Mouse (Mus musculus) cerebellum, adult 11-12 months (tissue): ENCODE results near the gene Exoc6b.

ENCODE experiments used
- DNase-seq: peaks from one replicate; pipeline ENCODE4 v3.0.0; 2022

The Exoc6b gene

DNA sequence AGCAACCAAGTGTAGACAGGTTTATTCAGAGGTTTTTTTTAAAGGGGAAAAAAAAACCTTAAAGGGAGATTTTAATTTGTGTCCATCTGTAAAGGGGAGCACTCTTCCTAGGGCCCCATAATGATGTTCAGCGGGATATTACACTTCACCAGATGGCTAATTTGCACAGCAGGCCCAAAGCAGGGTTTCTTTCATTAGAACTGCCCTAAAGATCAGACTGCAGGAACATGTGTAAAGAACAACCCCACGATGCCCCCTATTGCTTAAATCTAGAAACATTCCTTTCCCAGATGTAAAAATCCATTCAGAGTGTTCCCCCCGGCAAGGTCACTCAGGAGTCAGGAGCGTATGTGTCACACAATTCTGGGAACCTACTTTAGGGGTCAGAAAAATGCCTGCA is 202.2 kb downstream of the Exoc6b start:
- DNase-seq = no peak

DNA sequence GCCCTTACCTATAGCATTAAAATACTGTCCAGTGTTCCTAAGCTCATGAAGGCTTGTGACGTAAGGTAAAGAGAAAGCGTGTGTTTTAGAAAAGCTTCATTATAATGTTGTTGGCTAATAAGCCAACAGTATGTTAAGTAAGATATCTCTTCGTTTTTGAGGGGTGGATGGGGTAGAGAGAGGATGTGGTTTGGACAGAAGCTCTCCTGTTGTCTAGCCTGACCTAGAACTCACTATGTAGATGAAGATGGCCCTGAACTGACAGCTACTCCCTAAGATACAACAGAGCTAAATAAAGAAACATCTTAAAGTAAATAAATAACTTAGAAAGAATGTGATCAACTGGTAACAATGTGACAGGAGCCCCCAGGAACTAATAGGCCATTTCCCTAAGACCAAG is 204.7 kb downstream of the Exoc6b start:
- no peak for DNase-seq

DNA sequence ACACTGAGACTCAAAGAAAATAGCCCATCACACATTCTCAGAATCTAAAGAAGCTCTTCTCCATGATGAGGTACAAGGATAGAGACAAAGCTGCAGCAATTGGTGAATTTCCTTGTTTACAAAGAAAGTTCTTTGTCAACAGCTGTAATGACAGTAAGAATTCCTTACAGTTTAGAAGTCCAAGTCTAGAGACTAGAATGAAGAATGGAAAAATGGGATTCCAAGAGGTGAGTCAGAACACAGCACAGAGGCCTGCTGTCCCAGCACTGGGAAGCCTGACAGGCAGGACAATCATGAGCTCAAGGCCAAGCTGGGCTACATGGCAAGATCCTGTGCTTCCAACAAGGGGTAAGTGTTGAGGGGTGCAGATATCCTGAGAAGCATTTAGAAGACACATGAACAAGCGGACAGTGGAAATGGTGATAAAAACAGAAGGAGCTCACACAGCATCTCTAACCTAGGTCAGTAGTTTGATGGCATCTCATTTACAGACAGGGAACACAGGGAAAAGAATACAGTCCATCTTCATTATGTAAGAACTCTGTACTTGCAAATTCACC is 205.4 kb downstream of the Exoc6b start:
- DNase-seq = no peak

DNA sequence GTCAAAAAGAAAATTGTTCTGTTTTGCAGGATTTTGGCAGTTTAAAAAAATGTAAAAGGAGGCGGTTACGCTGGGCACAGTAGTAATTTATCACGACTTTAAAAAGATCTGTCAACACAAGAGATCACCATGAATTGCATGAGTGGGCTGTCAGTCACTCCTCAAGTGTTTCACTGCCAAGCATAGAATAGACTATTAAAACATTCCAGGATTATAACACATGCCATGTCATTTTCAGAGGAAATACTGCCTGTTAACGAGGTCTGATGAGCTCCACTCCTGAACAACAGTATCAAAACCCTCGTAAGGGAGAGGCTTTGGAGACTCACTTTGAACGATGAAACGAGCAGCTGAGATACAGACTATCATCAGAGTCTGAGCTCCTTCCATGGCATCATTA is 223.6 kb downstream of the Exoc6b start:
- no peak for DNase-seq

DNA sequence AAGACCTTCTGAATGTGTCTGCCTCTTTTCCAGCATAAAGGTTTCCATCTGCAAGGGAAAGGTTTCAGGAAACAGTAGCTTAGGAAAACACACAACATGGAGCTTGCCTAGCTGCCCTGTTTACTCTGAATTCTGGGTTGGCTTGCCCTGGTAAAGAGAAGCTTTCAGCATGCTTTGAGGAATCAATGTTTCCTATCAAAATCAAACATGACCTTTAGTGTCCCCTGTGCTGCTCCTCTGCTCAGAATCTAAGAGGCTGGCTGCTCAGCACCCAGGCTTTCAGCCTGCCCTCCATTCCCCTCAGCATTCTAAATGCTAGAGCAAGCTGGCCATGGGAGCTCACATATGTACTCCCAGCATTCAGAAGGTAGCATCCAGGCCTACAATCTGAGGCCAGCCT is 228.2 kb downstream of the Exoc6b start:
- no peak for DNase-seq

DNA sequence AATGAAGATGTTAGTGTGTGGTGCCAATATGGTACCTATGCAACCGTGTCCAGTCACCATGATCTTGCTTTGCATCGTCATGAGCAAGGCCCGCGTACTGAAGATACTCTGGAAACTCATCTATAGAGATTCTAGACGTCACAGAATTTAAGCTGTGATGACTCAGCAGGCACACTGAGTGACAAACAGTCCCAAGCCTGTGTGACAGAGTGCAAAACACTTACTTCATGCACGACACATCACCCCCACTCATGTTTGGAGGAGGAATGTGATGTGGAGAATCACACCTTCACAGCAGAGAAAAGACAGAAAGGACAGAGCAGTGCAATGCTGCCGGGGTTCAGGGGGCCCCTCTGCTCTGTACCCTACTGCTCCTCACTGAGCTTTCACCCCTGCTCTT is 261.8 kb downstream of the Exoc6b start:
- DNase-seq = no peak

DNA sequence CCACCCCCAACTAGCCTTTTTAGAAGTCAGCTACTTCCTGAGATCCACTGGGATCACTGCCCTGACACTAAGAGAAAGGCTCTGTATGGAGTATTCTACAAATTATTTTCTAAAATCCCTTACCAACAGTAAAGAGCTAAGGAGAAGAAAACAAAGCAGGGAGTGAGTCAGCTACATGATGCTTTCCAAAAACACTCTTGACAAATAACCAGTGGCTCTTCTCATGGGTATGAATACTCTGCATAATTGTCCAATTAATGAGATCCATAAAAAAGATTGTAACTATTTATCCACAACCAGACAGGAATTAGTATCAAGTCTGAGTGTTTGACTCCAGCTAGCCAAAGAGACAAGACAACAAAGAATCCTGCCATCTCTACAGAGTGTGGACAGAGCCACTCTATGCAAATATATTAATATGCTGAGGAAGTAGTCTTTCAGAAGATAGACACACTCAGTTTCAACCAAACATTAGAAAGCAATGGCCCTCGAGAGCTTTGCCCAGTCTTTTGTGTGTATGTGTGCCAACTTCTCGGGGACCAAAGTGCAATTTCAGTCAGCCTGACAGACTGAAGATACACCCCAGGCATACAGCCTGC is 263.1 kb downstream of the Exoc6b start:
- DNase-seq = no peak

DNA sequence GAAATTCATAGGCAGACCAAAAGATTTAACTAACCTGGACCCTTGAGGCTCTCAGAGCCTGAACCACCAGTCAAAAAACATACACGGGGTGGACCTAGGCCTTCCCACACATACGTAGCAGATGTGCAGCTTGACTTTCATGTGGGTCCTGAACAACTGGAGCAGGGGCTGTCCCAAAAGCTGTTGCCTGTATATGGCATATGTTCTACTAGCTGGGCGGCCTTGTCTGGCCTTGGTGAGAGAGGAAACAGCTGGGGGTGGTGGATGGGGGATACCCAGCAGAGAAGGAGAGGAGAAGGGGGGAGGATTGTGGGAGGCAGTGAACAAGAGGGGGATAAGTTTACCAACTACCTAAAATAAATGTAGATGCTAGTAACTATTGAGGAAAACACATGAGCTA is 270.6 kb downstream of the Exoc6b start:
- no peak for DNase-seq

DNA sequence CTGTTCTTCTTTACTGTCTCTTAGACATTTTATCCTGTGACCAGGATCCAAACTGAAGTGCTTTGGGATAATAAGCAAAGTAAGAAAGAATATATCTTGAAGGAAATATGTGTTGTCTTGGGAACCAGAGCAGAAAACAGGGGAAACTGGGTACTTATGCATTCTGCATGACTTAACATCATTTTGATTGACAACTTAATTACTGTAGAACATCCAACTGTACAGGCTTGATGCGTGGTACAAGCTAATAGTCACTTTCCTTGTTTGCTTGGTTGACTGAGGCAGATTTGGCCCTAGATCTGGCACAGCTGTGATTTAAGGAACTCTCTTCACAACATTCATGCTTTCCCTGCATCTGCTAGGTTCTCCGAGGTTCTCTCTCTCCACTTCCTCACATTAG is 285.3 kb downstream of the Exoc6b start:
- no peak for DNase-seq

DNA sequence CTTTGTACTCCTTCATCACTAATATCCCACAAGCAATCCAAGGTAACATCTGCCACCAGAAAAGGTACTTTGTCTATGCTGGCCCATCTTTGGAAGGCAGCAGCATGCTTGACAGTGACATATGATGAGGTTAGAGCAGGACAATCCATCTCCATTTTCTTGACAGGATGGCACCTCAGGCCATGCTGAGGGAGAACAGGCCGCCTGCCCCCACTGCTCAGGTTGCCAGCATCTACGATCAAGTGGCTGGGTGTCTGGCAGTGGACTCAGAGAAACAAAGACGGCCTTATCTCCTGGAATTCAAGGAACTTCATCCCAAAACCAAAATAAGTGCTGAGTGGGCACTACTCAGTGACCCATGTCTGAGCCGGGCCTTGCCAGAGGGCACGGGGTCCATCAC is 289.3 kb downstream of the Exoc6b start:
- DNase-seq = no peak

DNA sequence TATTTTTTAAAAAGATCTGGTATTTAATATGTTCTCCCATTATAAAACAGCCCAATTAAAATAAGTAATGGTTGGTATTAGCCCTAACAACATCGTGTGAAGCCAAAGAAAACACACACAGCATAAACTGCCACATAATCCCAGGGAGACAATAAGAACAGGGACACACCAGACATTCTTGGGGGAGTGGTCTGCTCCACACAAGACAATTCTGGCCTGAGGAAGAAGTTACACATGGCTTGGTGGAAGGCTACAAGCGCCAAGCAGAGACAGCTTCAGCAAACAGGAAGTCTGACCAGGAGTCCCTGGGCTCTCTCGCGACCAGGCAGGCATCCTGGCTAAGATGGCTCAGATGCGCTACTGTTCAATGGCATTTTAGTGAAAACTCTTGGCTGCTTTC is 290.3 kb downstream of the Exoc6b start:
- DNase-seq = no peak

DNA sequence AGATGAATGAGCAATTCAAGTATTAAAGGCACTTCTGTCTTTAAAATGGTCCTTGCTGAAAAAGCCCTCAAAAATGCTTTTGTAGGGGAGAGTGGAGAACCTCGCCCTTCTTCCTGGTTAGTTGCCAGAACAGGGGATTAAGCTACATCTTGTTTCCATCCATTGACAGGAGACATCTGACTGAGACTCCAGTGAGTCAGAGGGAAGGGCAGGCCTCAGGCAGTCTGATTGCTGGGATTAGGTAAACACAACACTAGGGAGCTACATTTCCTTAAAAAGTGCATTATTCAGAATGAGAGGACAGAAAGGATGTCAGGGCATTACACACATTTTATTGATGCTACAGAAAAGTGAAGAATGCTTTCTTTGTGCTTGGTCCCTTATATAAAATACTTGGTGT is 293.4 kb downstream of the Exoc6b start:
- no peak for DNase-seq

DNA sequence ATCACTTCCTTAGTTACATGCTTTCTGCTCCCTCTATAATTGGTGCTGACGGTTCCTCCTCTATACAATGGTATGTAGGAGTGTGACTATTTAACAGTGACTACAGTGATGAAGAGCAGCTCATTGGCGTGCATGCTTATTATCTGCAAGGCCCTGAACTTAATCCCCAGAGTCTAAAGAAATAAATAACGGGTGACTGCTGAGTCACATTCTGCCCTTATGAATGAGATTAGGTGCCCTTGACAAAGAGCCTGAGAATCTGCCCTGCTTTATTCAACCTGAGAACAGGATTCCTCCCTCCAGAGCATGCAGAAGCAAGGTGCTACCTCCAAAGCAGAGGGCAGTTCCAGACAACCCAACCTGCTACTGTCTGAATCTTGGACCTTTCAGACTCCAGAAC is 314.0 kb downstream of the Exoc6b start:
- DNase-seq = no peak

DNA sequence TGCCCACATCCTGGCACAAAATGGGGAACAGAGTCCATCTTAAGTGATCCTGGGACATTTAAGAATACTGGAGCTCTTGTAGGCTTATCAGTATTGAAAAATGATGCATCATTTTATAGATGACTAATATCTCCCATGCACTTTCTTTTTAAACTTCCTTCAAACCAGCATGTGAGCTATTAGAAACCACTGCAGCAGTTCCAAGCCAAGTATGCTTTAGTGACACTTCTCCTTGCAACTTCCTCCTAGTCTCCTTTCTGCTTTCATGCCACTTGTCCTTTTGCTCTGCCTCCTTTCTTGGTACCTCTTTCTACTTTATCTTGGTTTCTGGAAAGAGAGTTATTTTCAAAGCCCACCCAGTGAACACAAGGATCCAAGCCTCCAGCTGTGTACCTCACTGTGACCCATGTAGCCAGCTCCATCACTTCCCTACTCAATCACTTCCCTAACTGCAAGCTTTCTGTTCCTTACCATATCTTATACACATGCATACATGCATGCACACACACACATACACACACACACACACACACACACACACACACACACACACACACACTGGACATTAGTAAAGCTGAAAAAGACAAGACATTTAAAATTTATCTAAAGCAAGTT is 316.4 kb downstream of the Exoc6b start:
- no peak for DNase-seq

DNA sequence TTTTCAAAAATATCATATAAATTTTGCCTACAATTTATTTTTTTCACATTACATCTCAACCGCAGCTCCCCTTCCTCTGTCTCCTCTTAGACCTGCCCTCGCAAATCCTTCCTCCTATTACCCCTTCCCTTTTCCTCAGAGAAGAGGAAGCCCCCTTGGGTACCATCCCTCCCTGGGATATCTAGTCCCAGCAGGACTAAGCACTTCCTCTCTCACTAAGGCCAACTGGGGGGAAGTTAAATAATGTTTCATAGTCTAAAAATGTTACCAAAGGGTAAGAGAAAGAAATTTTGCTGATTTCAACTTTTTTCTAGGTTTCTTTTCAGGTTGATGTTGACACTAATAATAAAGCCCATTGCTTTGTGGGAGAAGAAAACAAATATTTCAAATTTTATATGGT is 317.9 kb downstream of the Exoc6b start:
- no peak for DNase-seq

DNA sequence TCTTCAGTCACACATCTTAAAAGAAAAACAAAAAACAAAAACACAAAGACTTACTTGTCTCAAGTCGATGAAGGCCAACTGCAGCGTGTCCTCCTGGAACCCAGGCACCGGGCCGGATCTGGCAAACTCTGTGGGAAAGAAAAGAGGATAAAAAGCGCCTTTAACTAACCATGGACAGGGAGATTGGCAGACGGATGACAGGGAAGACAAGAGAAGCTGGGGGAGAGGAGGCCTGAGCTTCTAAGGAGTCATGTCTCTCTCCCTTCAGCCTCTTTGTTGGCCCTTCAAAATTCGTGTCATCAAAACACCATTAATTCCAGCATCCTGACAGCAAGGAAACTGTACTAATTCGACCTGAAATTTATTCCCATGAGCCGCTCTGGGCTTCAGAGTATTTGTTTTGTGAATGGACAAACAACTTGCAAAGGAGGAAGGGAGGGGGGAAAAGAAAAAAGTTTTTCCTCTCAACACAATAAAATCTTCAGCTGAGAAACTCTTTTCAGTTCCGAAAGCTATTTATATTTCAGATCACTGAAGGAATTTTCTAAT is 322.4 kb downstream of the Exoc6b start:
- peak; percentile 7 for DNase-seq

DNA sequence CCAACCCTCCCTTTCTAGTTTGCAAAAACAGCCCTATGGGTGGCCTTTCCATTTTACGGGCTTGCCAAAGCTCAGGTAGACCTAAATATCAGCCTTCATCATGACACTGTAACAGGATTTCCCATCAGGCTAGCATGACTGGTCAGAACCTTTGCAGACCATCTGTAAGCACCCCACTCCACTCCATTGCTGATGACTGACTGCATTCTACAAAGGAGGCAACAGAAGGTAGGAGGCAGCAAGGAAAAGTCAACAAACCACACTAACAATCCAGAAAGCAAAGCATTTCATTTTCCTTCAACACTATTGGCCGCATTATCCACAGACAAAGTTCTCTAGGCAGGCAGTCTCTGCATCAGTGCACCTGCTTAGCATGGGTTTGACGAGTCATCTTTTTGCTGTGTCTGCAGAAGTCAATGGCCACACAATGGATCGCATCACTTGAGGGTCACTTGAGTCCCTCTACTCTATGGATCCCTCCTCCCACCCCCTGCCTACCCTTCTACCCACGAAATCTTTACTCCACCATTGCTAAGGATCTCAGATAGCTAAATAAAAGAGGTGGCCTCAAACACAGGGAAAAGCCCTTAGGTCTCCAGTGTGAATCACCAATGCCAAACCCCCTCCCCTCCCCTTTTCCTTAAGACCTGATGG is 323.0 kb downstream of the Exoc6b start:
- DNase-seq = no peak

DNA sequence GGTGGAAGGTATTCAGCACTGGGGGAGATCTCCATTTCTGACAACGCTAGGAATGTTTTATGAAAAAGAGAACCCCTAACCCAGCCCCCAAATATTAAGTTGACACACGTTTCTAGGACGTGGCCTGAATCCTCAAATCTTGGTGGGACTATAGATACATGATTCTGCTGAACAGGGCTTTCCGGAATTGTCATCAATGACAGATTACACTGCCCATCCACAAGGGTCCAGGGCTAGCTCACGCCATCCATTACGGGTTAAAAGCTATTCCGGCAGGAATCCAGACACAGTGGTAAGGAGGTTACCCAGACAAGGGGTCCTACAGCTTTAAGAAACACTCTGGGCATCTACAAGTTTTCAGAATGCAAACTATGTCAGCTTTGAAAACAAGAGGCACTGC is 323.7 kb downstream of the Exoc6b start:
- no peak for DNase-seq

DNA sequence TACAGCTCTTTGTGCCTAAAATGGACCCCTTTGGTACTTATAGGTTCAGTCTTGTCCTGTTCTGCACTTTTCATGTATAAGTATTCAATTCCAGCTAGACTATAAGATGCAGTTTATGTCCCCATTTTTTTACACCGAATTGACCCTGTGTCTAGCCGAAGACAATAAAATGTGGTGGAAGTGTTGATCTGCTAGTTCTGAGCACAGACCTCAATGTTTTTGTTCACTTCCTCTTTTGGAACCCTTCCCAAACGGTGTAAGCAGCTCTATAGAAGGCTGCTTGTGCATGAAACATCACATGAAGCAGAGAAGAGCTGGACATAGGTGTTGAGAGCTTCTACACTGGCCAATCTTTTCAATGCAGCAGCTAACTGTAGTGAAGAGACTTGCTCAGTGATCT is 327.1 kb downstream of the Exoc6b start:
- DNase-seq = no peak

DNA sequence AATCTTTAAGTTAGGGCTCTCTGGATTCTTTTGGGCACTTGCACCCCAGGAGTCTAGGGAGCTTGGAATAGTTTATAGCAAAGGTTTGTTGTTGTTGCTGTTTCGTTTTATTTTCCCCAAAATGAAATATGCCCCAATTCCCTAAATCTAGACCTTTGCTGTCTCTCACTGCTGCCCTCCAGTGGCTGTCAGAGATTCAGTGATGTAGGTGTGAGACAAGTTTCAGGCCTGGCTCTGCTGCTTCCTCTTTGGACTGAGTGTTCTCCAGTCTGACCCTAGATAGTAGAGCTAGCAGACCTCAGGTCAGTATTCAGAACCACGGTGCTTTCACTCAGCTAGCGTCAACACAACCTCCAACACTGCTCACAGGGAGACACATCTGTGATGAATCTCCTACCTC is 332.4 kb downstream of the Exoc6b start:
- DNase-seq = no peak

DNA sequence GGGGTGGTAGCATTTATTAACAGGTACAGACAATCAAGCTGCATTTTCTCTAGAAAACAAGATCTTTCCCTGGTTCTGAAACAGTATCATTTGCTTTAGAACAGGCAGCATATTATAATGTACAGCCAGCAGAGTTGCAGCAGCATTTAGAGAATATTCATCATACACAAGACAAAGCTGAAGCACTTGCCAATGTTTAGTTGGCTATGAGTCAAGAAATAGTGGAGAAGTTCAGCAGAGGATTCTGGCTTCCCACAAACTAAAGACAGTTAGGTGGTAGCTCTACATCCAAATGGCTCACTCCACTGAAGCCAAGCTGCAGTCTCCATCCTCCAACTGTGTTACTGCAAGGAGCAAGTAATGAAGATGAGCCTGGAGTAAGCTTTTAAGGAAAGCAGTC is 342.4 kb downstream of the Exoc6b start:
- DNase-seq = no peak

DNA sequence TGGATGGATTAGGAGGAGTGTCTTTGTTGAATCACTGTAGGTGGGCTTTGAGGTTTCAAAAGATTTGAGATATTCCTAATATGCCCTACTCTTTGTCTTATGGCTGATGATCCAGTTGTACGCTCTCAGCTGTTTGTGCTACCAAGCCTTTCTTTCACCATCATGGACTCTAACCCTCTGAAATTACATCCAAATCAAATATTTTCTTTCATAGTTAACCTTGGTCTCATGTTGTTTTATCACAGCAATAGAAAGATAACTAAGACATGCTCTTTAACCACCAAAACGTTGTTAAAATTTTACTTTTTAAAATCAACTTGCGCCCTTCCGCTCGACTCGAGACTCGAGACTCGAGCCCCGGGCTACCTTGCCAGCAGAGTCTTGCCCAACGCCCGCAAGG is 356.1 kb downstream of the Exoc6b start:
- DNase-seq = no peak

DNA sequence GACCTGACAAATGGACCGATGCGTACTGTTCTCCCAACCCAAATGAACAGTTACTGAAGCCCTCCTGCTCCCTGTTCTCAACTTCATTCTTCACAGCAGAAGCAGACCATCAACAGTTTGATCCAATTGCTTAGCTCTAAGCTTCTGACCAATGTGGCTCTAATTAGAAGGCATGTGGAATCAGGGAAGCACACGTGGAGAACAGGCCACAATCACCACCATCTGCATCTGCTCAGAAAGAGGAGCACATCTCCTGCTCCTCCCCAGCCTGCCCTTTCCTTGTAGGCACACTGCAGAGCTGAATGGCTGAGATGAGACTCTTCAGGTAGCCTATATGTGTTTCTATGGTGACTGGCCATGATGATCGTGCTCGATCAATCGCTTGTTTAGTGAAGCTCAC is 358.5 kb downstream of the Exoc6b start:
- DNase-seq = no peak

DNA sequence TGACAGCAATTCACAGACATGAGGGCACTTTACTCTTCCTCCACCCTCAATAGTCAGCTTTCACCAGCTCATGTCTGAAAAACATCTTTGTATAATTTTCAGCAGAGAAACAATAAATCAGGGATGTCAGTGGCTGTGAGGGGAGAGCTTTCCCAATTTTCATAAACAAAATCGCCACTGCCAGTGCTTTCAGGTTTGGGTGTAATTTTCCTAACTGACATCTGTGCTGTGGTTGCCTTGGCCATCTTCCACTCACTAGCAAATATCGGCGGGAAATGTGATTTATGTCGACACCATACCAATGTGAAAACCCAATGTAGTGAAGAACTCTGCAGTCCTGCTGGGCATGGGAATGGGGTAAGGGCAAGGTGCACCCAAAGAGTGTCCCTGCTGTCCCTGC is 360.7 kb downstream of the Exoc6b start:
- no peak for DNase-seq
